ENCODE assay signal across 8 mouse cellular contexts in the genomic region with DNA sequence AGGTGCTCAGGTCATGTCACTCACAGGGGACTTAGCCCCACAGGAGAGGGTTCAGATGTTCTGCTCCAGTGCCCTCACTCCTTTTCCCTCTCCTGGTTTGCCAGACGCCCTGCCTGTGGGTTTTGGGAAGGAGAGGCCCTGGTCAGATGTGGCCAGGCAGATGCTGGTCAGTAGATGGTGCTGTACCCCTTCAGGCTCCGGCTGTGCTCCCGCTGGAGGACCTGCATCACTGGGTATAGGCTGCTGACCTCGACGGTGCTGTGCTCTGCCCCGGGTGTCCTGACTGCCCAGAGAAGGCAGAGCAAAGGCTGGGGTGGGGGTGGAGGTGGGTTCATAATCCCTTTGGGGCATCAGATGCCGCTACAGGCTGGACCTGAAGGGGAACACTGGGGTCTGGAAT. TPM values are rescaled to one million over a fixed set of nuclear protein-coding genes. Genes with fewer than 3 reads are reported as not detected.
DNase-seq lines count a peak whose midpoint lies in the region; ATAC-seq and TF ChIP-seq lines count a peak whose summit lies in the region.

No protein-coding gene starts in this region.

- H3K27ac ChIP-seq in gastrocnemius, adult 2 months = no peak overlapping the region
- H3K27ac ChIP-seq in forebrain, postnatal 0 days (ENCODE audit: low read depth, low read length) = no peak overlapping the region
- no peak overlapping the region for H3K27ac ChIP-seq in lung, embryonic 15.5 days

- WGBS in forebrain, postnatal 0 days = 13% methylated on average over 7 of the region's 7 CpGs
- WGBS in lung, embryonic 15.5 days = 20% methylated on average over 7 of the region's 7 CpGs

- H3K4me1 ChIP-seq in forebrain, postnatal 0 days (ENCODE audit: insufficient read depth) = no peaks in the 10 kb centered on the region
- no peaks in the 10 kb centered on the region for H3K4me1 ChIP-seq in lung, embryonic 15.5 days

- H3K4me3 ChIP-seq in gastrocnemius, adult 2 months = no peak overlapping the region
- no peak overlapping the region for H3K4me3 ChIP-seq in forebrain, postnatal 0 days (ENCODE audit: low read depth, low read length)
- H3K4me3 ChIP-seq in lung, embryonic 15.5 days = no peak overlapping the region

- no peaks in the 10 kb centered on the region for H3K27me3 ChIP-seq in forebrain, postnatal 0 days (ENCODE audit: insufficient read depth, low read length)
- H3K27me3 ChIP-seq in lung, embryonic 15.5 days = no peaks in the 10 kb centered on the region

- no peak overlapping the region for H3K9ac ChIP-seq in forebrain, postnatal 0 days
- H3K9ac ChIP-seq in lung, embryonic 15.5 days = no peak overlapping the region

- ATAC-seq in forebrain, postnatal 0 days = peak; percentile 60
- peak; percentile 41; the same call in 1 of the 2 replicates for ATAC-seq in lung, embryonic 15.5 days (ENCODE audit: borderline replicate concordance, extremely low read depth, low FRiP score, low TSS enrichment)
- no peak for ATAC-seq in megakaryocyte-erythroid progenitor cell, adult 5-6 weeks (replicated peaks; ENCODE audit: low FRiP score, low TSS enrichment, poor library complexity, severe bottlenecking)
- no peak for ATAC-seq in megakaryocyte, adult 5-6 weeks (ENCODE audit: poor library complexity, severe bottlenecking)

- H3K4me2 ChIP-seq in forebrain, postnatal 0 days (ENCODE audit: low read depth) = no peak overlapping the region
- no peak overlapping the region for H3K4me2 ChIP-seq in lung, embryonic 15.5 days

- no peak for DNase-seq in gastrocnemius, adult 2 months
- no peak for DNase-seq in gastrocnemius, postnatal 25 days
- DNase-seq in NIH3T3 (ENCODE audit: low read depth) = peak; percentile 69
- DNase-seq in forebrain, postnatal 0 days = no peak
- DNase-seq in urinary bladder, adult 2 months (ENCODE audit: low spot score) = no peak

- intact Hi-C loops in gastrocnemius, adult 2 months (cut with DNase I) = no loop called here

- TF ChIP-seq CTCF in gastrocnemius, adult 2 months (IDR thresholded peaks at IDR 0.05) = peak; percentile 47
- TF ChIP-seq CTCF in forebrain, postnatal 0 days (IDR thresholded peaks at IDR 0.05; ENCODE audit: low read depth) = peak; percentile 57

- H3K9me3 ChIP-seq in forebrain, postnatal 0 days (ENCODE audit: low read length) = no peaks in the 10 kb centered on the region
- no peaks in the 10 kb centered on the region for H3K9me3 ChIP-seq in lung, embryonic 15.5 days

- H3K36me3 ChIP-seq in forebrain, postnatal 0 days (ENCODE audit: insufficient read depth) = no peaks in the 10 kb centered on the region
- H3K36me3 ChIP-seq in lung, embryonic 15.5 days = no peaks in the 10 kb centered on the region

RNA-seq across cellular contexts. Expression of a gene that starts 19.2 kb away (rescaled TPM):
- total RNA-seq in gastrocnemius, adult 2 months (2021) = 1 to 10 TPM in 1 of 2 experiments, under 1 TPM in 1; 0.46 to 1.2 TPM
- total RNA-seq in gastrocnemius, postnatal 25 days (2021) = under 1 TPM; 0.29 to 0.72 TPM
- total RNA-seq in forebrain, postnatal 0 days (2014; rRNA removed) = 12.9 and 21.1 TPM in 2 replicates
- polyA plus RNA-seq in forebrain, postnatal 0 days (2015; fragmentation: Nextera tagmentation; extraction: Ambion mirVana) = 17.6 and 20.0 TPM in 2 replicates
- 1.3 and 2.1 TPM in 2 replicates for polyA plus RNA-seq in lung, embryonic 15.5 days (2015; fragmentation: Nextera tagmentation; extraction: Ambion mirVana)
- polyA plus RNA-seq in urinary bladder, adult 2 months (2012; rRNA removed) = 2.3 and 2.5 TPM in 2 replicates
- total RNA-seq in megakaryocyte-erythroid progenitor cell, adult 5-6 weeks (2014; fragmentation: Nextera tagmentation) = not detected in 2 replicates
- total RNA-seq in megakaryocyte-erythroid progenitor cell, adult 5-6 weeks (2017) = not detected in 2 replicates
- 0.30 TPM in 1 of 2 replicates, not detected in the other for total RNA-seq in megakaryocyte, adult 5-6 weeks (2015)
- 0.11 TPM in 1 of 2 replicates, not detected in the other for total RNA-seq in megakaryocyte, adult 5-6 weeks (2017)

RNA-seq across cellular contexts. Expression of a gene that starts 39.1 kb away (rescaled TPM):
- not detected for total RNA-seq in gastrocnemius, adult 2 months (2021)
- total RNA-seq in gastrocnemius, postnatal 25 days (2021) = not detected
- not detected in 2 replicates for total RNA-seq in forebrain, postnatal 0 days (2014; rRNA removed)
- polyA plus RNA-seq in forebrain, postnatal 0 days (2015; fragmentation: Nextera tagmentation; extraction: Ambion mirVana) = not detected in 2 replicates
- polyA plus RNA-seq in lung, embryonic 15.5 days (2015; fragmentation: Nextera tagmentation; extraction: Ambion mirVana) = not detected in 2 replicates
- polyA plus RNA-seq in urinary bladder, adult 2 months (2012; rRNA removed) = not detected in 2 replicates
- total RNA-seq in megakaryocyte-erythroid progenitor cell, adult 5-6 weeks (2014; fragmentation: Nextera tagmentation) = not detected in 2 replicates
- total RNA-seq in megakaryocyte-erythroid progenitor cell, adult 5-6 weeks (2017) = not detected in 2 replicates
- not detected in 2 replicates for total RNA-seq in megakaryocyte, adult 5-6 weeks (2015)
- total RNA-seq in megakaryocyte, adult 5-6 weeks (2017) = not detected in 2 replicates

RNA-seq across cellular contexts. Expression of a gene that starts 51.7 kb away (rescaled TPM):
- total RNA-seq in gastrocnemius, adult 2 months (2021) = 10 to 100 TPM; 57.3 to 79.3 TPM
- total RNA-seq in gastrocnemius, postnatal 25 days (2021) = 10 to 100 TPM; 67.6 to 72.3 TPM
- total RNA-seq in forebrain, postnatal 0 days (2014; rRNA removed) = 32.2 and 41.9 TPM in 2 replicates
- polyA plus RNA-seq in forebrain, postnatal 0 days (2015; fragmentation: Nextera tagmentation; extraction: Ambion mirVana) = 30.9 and 31.6 TPM in 2 replicates
- polyA plus RNA-seq in lung, embryonic 15.5 days (2015; fragmentation: Nextera tagmentation; extraction: Ambion mirVana) = 33.9 and 37.9 TPM in 2 replicates
- polyA plus RNA-seq in urinary bladder, adult 2 months (2012; rRNA removed) = 41.5 and 50.3 TPM in 2 replicates
- total RNA-seq in megakaryocyte-erythroid progenitor cell, adult 5-6 weeks (2014; fragmentation: Nextera tagmentation) = 113 and 130 TPM in 2 replicates
- total RNA-seq in megakaryocyte-erythroid progenitor cell, adult 5-6 weeks (2017) = 27.5 and 51.5 TPM in 2 replicates
- total RNA-seq in megakaryocyte, adult 5-6 weeks (2015) = 15.3 and 17.3 TPM in 2 replicates
- 9.4 and 10.6 TPM in 2 replicates for total RNA-seq in megakaryocyte, adult 5-6 weeks (2017)

Comparison
In these comparisons a context has a peak if more than half of its experiments do, and no peak if none do; other contexts are left out.
1. ATAC-seq: peak in forebrain, postnatal 0 days (single experiment) and lung, embryonic 15.5 days (single experiment); none in megakaryocyte-erythroid progenitor cell, adult 5-6 weeks (single experiment) and megakaryocyte, adult 5-6 weeks (single experiment).